Mouse (Mus musculus): ENCODE measurements around the gene Unc5c.
A peak's percentile ranks its signal among the peaks of the same experiment; 100 is the strongest.

Unc5c gene

DNA sequence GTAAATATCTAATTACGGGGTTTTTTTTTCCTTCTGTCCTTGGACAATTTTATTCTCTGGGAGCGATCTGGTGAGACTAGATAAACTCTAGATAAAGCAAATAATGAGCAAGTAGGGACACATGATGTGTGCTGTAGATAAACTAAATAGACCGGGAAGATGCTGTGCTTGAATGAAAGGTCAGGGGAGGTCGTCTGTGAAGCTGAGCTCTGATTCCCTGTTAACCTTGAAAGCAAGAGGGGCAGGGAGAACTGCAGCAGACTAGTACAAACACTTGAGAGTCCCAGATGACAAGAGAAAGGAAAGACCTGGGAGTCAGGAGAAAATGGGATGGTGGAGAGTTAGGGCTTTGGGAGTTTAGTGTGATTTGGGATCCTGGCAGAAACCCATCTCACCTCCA is 251.4 kb downstream of the Unc5c start:
- DNase-seq (ENCODE audit: low read depth): no peak

- DNase-seq (ENCODE audit: low read depth): no peak
Measured at GRCm38 (mm10) chr3:141719050-141719449, 254.0 kb downstream of the Unc5c start.

DNA sequence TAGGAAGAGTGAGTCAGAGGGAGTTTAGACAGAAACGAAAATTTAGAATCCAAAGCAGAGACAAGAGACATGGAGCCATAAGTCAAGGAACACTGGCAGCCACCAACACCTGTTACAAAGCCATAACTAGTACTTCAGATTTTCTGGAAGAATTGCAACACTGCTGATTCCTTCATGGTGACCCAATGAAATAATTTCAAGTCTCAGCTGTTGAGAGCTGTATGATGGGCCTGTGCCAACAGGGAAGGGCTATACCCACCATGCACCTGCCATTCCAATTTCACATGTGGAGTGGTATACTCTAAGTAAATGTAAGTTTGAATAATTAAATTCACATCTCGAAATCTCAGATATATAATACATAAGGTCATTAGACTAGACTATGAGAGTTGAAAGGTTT is 259.5 kb downstream of the Unc5c start:
- no peak for DNase-seq (ENCODE audit: low read depth)

GRCm38 (mm10) chr3:141725432-141725831 is 260.4 kb downstream of the Unc5c start:
- no peak for DNase-seq (ENCODE audit: low read depth)

- DNase-seq (ENCODE audit: low read depth): no peak
Measured at GRCm38 (mm10) chr3:141733844-141734243, 268.8 kb downstream of the Unc5c start.

DNA sequence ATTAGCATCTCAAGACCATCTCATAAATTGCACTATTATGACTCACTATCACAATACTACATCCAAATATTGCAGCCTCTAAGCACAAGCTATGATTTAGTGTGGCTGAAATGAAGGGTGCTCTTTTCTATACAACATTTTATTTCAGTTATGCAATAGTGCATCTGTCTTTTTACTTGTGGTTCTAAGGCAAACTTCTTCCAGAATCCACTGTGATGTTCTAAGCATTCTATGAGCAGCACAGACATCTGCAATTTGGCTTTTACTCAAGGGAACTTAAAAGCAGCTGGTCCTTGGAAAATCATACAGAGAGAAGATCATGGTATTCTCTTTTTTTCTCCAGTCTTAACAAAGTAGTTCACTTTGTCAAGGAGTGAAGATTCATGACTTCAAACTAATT is 270.3 kb downstream of the Unc5c start:
- DNase-seq (ENCODE audit: low read depth): no peak

GRCm38 (mm10) chr3:141745322-141745721 is 280.3 kb downstream of the Unc5c start:
- DNase-seq (ENCODE audit: low read depth): no peak

GRCm38 (mm10) chr3:141748694-141749381 is 283.8 kb downstream of the Unc5c start:
- DNase-seq (ENCODE audit: low read depth): no peak

GRCm38 (mm10) chr3:141752172-141752571 is 287.2 kb downstream of the Unc5c start:
- no peak for DNase-seq (ENCODE audit: low read depth)

DNA sequence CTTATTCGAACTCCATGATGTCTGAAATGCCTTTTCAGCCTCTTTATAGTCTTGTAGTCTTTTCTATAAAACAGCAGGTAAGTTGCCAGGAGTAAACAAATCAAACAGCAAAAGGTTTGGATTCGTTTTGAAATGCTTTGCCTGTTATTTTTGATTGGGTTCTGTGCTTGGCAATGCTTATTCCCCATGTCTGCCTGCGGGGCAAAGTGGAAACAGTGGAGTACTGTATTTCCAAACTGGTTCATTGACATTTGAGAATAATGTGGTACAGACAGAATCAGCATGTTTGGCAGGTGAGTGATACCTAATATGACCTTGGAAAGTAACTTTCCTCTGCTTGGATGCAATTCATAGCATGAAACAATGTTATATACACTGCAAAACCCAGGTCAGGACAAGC is 292.2 kb downstream of the Unc5c start:
- DNase-seq (ENCODE audit: low read depth): no peak

GRCm38 (mm10) chr3:141778411-141778919 is 313.4 kb downstream of the Unc5c start:
- DNase-seq (ENCODE audit: low read depth): no peak

- no peak for DNase-seq (ENCODE audit: low read depth)
Measured at GRCm38 (mm10) chr3:141779186-141779585, 314.2 kb downstream of the Unc5c start.

DNA sequence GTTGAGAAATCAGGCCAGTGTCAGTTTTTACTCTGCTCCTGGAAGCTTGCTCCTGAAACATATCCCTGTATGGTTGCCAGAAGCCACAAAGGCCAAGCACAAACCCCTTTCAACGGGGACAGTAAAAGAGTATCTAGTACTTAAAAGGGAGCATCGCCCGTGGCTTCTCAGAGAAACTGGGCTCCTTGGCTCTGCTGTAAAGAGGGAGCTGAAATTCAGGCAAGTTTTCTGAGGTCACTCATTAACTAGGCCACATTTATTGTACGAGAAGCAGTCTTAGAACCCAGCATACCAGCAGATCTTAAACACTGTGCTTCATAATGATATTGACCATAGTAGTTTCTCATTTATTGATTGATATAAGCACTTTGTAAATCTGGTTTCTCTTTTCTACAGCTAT is 317.5 kb downstream of the Unc5c start:
- DNase-seq (ENCODE audit: low read depth): no peak

DNA sequence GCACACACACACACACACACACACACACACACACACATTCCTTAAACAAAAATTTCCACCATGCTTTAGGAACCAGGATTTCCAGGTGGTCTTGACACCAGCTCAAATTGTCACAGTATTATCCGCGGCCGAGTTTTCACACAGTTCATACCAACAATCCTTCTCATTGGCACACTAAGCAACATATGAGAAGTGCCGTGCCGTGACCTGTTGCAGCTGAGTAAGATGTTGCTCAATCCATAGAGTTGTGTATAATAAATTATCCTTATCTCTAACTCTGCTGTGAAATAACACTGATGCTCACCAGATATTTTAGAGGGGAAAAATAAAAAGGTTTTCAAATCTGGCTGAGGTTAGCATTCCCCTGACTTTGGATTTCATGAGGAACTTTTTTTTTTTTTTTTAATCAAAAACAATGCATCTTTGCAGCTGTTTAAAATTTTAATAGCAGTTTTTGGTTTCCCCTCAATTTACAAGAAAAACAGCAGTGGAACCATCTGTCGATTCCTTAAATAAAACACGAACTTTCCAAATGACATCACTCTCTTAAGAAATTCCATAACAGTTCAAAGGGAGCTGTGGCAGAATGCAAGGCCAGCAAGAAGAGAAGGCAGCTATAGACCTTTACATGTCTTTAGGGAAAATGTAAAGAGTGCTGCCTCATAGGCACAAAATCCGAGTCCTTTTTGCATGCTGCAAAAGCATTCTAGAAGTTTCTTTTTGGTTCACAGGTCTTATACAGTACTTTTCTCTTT is 326.2 kb downstream of the Unc5c start:
- DNase-seq (ENCODE audit: low read depth): no peak

- no peak for DNase-seq (ENCODE audit: low read depth)
Measured at GRCm38 (mm10) chr3:141792106-141792505, 327.1 kb downstream of the Unc5c start.

- DNase-seq (ENCODE audit: low read depth): no peak
Measured at GRCm38 (mm10) chr3:141793755-141794154, 328.7 kb downstream of the Unc5c start.

GRCm38 (mm10) chr3:141794371-141794770 is 329.4 kb downstream of the Unc5c start:
- DNase-seq (ENCODE audit: low read depth): no peak

DNA sequence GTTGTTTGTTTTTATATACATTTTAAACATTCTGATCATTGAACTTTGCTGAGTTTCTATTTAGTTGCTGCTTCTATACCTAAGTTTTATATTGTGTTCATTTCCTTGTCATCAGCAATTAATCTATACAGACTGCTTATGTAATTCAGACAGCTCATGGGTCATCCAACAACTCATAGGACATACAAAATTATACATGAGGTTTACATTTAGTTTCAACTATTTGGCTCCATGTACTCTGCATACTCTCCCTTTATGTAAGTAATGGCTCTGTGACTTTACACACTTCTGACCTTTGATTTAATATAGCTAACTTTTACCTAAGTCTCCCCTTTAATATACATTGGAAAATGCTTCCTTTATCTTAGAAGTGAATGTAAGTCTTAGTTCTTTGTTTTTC is 332.4 kb downstream of the Unc5c start:
- no peak for DNase-seq (ENCODE audit: low read depth)

- DNase-seq (ENCODE audit: low read depth): no peak
Measured at GRCm38 (mm10) chr3:141797789-141798188, 332.8 kb downstream of the Unc5c start.

DNA sequence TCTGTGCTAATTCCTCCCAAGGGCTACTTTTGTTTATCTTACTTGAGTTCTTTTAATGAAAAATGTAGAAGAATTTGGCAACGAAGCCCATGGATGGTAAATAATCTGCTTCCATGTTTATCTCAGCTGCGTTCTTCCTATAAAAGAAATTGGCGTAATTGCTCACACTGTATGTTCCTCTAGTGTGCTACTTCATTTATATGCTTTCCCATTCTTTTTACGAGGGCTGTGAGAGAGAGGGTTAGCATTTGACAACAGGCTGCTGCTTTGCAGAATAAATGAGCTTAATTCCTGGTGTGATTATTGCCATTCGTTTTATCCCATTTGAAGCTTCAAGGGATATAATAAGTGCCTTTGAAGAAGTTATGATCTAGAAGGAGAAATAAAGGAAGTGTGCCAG is 339.1 kb downstream of the Unc5c start:
- no peak for DNase-seq (ENCODE audit: low read depth)

- no peak for DNase-seq (ENCODE audit: low read depth)
Measured at GRCm38 (mm10) chr3:141809581-141809980, 344.6 kb downstream of the Unc5c start.

GRCm38 (mm10) chr3:141810944-141811343 is 345.9 kb downstream of the Unc5c start:
- DNase-seq (ENCODE audit: low read depth): no peak

GRCm38 (mm10) chr3:141811348-141811747 is 346.3 kb downstream of the Unc5c start:
- peak; percentile 31 for DNase-seq (ENCODE audit: low read depth)
